Mouse (Mus musculus): ENCODE data around the gene L3hypdh.

Gene L3hypdh

GRCm38 (mm10) chr12:72085329-72086165, at the start of gene L3hypdh, which contains the start of gene Jkamp:
TSS of gene L3hypdh (minus strand) at chr12:72085439.
TSS of gene Jkamp (plus strand) at chr12:72085589.
- DNase-seq (ENCODE audit: low spot score) = peak; percentile 94

- DNase-seq (ENCODE audit: low spot score) = no peak
Measured at GRCm38 (mm10) chr12:72129203-72129602, 44.0 kb upstream of the L3hypdh start.

GRCm38 (mm10) chr12:72115686-72116345, 30.6 kb upstream of the L3hypdh start:
- no peak for DNase-seq (ENCODE audit: low spot score)

GRCm38 (mm10) chr12:72115126-72115525, 29.9 kb upstream of the L3hypdh start:
- no peak for DNase-seq (ENCODE audit: low spot score)

- peak; percentile 33 for DNase-seq (ENCODE audit: low spot score)
Measured at GRCm38 (mm10) chr12:72104525-72105281, 19.5 kb upstream of the L3hypdh start.

GRCm38 (mm10) chr12:72104027-72104426, 18.8 kb upstream of the L3hypdh start:
- DNase-seq (ENCODE audit: low spot score) = no peak

GRCm38 (mm10) chr12:72102776-72103175, 17.5 kb upstream of the L3hypdh start:
- DNase-seq (ENCODE audit: low spot score) = no peak

GRCm38 (mm10) chr12:72096966-72097365, 11.7 kb upstream of the L3hypdh start:
- no peak for DNase-seq (ENCODE audit: low spot score)

- DNase-seq (ENCODE audit: low spot score) = no peak
Measured at GRCm38 (mm10) chr12:72089802-72090201, 4.6 kb upstream of the L3hypdh start.

- no peak for DNase-seq (ENCODE audit: low spot score)
Measured at GRCm38 (mm10) chr12:72086166-72086825, 1.1 kb upstream of the L3hypdh start.

GRCm38 (mm10) chr12:72085024-72085328, 263 bp downstream of the L3hypdh start:
- no peak for DNase-seq (ENCODE audit: low spot score)

GRCm38 (mm10) chr12:72084261-72085023, 797 bp downstream of the L3hypdh start:
- DNase-seq (ENCODE audit: low spot score) = peak; percentile 44

GRCm38 (mm10) chr12:72083265-72083664, 2.0 kb downstream of the L3hypdh start:
- DNase-seq (ENCODE audit: low spot score) = no peak

- no peak for DNase-seq (ENCODE audit: low spot score)
Measured at GRCm38 (mm10) chr12:72082370-72082769, 2.9 kb downstream of the L3hypdh start.

- DNase-seq (ENCODE audit: low spot score) = no peak
Measured at GRCm38 (mm10) chr12:72081961-72082360, 3.3 kb downstream of the L3hypdh start.

- no peak for DNase-seq (ENCODE audit: low spot score)
Measured at GRCm38 (mm10) chr12:72078248-72078647, 7.0 kb downstream of the L3hypdh start.

GRCm38 (mm10) chr12:72070327-72071269, 14.6 kb downstream of the L3hypdh start, which contains the start of gene Gpr135:
TSS of gene Gpr135 (minus strand) at chr12:72071125.
- DNase-seq (ENCODE audit: low spot score) = peak; percentile 65

GRCm38 (mm10) chr12:72069626-72070326, 15.5 kb downstream of the L3hypdh start:
- DNase-seq (ENCODE audit: low spot score) = no peak

GRCm38 (mm10) chr12:72057780-72058179, 27.5 kb downstream of the L3hypdh start:
- no peak for DNase-seq (ENCODE audit: low spot score)
